Mouse (Mus musculus): ENCODE data around the gene Lcat. TPM values are rescaled to one million over a fixed set of nuclear protein-coding genes. Genes with fewer than 3 reads are reported as not detected.

Gene Lcat
- polyA plus RNA-seq, 1 experiment from 2014 or later: 2.8 TPM

- Histone ChIP-seq H3K27me3 (no peaks in the 10 kb centered on the region), H3K27ac (peak overlapping the region; percentile 89), H3K9ac (peak overlapping the region; percentile 99), H3K9me3 (no peaks in the 10 kb centered on the region), H3K4me3 (peak overlapping the region; percentile 95), H3K4me1 (peaks cover 12% of the 10 kb centered on the region), H3K36me3 (peaks cover 7% of the 10 kb centered on the region; the same call in 1 of the 2 replicates), H3K4me2 (replicated peaks) (peak overlapping the region; percentile 89)
- ATAC-seq (ENCODE audit: low FRiP score, low read depth): no peak
- WGBS: 33% methylated on average over 16 of the region's 16 CpGs
Observed at GRCm38 (mm10) chr8:105900941-105901616, 42.1 kb downstream of the Lcat start.

- peaks cover 10% of the 10 kb centered on the region; the same call in 1 of the 2 replicates for H3K36me3 ChIP-seq
- peak; percentile 95 for ATAC-seq (ENCODE audit: low FRiP score, low read depth)
- H3K9ac ChIP-seq: peak within 1 kb of the TSS; percentile 99
- H3K4me2 ChIP-seq (replicated peaks): peak within 1 kb of the TSS; percentile 89
- peak within 1 kb of the TSS; percentile 95 for H3K4me3 ChIP-seq
- under 1% methylated on average over 66 of the region's 68 CpGs for WGBS
- no peaks in the 10 kb centered on the region for H3K9me3 ChIP-seq
- no peaks in the 10 kb centered on the region for H3K27me3 ChIP-seq
- H3K4me1 ChIP-seq: peaks cover 12% of the 10 kb centered on the region
- H3K27ac ChIP-seq: peak within 1 kb of the TSS; percentile 89
Observed at GRCm38 (mm10) chr8:105900180-105900940, 42.8 kb downstream of the Lcat start, which contains the start of gene Pskh1. TSS of gene Pskh1 (plus strand) at chr8:105900441.

- H3K4me1 ChIP-seq: peaks cover 20% of the 10 kb centered on the region
- H3K4me3 ChIP-seq: no peak overlapping the region
- WGBS: 82% methylated on average over 9 of the region's 9 CpGs
- ATAC-seq (ENCODE audit: low FRiP score, low read depth): no peak
- no peak overlapping the region for H3K27ac ChIP-seq
- peaks cover 25% of the 10 kb centered on the region for H3K36me3 ChIP-seq
- no peaks in the 10 kb centered on the region for H3K9me3 ChIP-seq
- no peaks in the 10 kb centered on the region for H3K27me3 ChIP-seq
- H3K9ac ChIP-seq: no peak overlapping the region
- H3K4me2 ChIP-seq (replicated peaks): no peak overlapping the region
Observed at GRCm38 (mm10) chr8:105897801-105898480, 45.2 kb downstream of the Lcat start.

GRCm38 (mm10) chr8:105893339-105893738 is 49.8 kb downstream of the Lcat start, which contains the start of gene Nrn1l:
TSS of gene Nrn1l (plus strand) at chr8:105893567.
- H3K4me3 ChIP-seq: no peak within 1 kb of the TSS
- no peak within 1 kb of the TSS for H3K27ac ChIP-seq

GRCm38 (mm10) chr8:105892432-105892831 is 50.8 kb downstream of the Lcat start:
- H3K4me2 ChIP-seq (replicated peaks): no peak overlapping the region
- H3K9me3 ChIP-seq: no peaks in the 10 kb centered on the region
- H3K36me3 ChIP-seq: peaks cover 80% of the 10 kb centered on the region
- H3K4me3 ChIP-seq: no peak overlapping the region
- no peak overlapping the region for H3K27ac ChIP-seq
- ATAC-seq (ENCODE audit: low FRiP score, low read depth): no peak
- WGBS: 75% methylated on average over 6 of the region's 6 CpGs
- H3K4me1 ChIP-seq: peaks cover 8% of the 10 kb centered on the region
- H3K27me3 ChIP-seq: no peaks in the 10 kb centered on the region
- no peak overlapping the region for H3K9ac ChIP-seq

More at GRCm38 (mm10) chr8:105893339-105893738, 49.8 kb downstream of the Lcat start, which contains the start of gene Nrn1l:
- H3K9ac ChIP-seq: peak within 1 kb of the TSS; percentile 45; the same call in 1 of the 2 replicates
- H3K27me3 ChIP-seq: no peaks in the 10 kb centered on the region
- peak; percentile 82; the same call in 1 of the 2 replicates for ATAC-seq (ENCODE audit: low FRiP score, low read depth)
- H3K4me2 ChIP-seq (replicated peaks): 0 out of 2 replicates have a peak within 1 kb of the TSS, but pooled peaks have one; percentile 23
- WGBS: 6% methylated on average over 11 of the region's 11 CpGs
- peaks cover 71% of the 10 kb centered on the region for H3K36me3 ChIP-seq
- peaks cover 8% of the 10 kb centered on the region for H3K4me1 ChIP-seq
- no peaks in the 10 kb centered on the region for H3K9me3 ChIP-seq

GRCm38 (mm10) chr8:105890870-105891269 is 52.3 kb downstream of the Lcat start:
- no peak for ATAC-seq (ENCODE audit: low FRiP score, low read depth)
- Histone ChIP-seq H3K27ac (no peak overlapping the region), H3K9ac (no peak overlapping the region), H3K4me1 (peaks cover 8% of the 10 kb centered on the region), H3K4me2 (replicated peaks) (no peak overlapping the region), H3K9me3 (no peaks in the 10 kb centered on the region), H3K36me3 (peaks cover 92% of the 10 kb centered on the region), H3K4me3 (no peak overlapping the region), H3K27me3 (no peaks in the 10 kb centered on the region)
- 83% methylated on average over 6 of the region's 6 CpGs for WGBS

GRCm38 (mm10) chr8:105889756-105890465 is 53.3 kb downstream of the Lcat start:
- Histone ChIP-seq H3K27ac (no peak overlapping the region), H3K27me3 (no peaks in the 10 kb centered on the region), H3K9ac (no peak overlapping the region), H3K4me1 (peaks cover 8% of the 10 kb centered on the region), H3K4me2 (replicated peaks) (no peak overlapping the region), H3K36me3 (peaks cover 99% of the 10 kb centered on the region), H3K4me3 (no peak overlapping the region), H3K9me3 (no peaks in the 10 kb centered on the region)
- no peak for ATAC-seq (ENCODE audit: low FRiP score, low read depth)
- 94% methylated on average over 12 of the region's 12 CpGs for WGBS

Small RNA genes within 50 kb of the gene (microRNA-seq; reads per million reads assigned to microRNA genes)
- not detected for gene Mir7074

Other genes with a start within 250 kb of the Lcat start
- gene Acd, start 242.3 kb downstream of the Lcat start, polyA plus RNA-seq (2015; fragmentation: Nextera tagmentation; extraction: Ambion mirVana): 81.5 and 83.9 TPM in 2 replicates
- gene Pard6a, start 242.2 kb downstream of the Lcat start, polyA plus RNA-seq (2015; fragmentation: Nextera tagmentation; extraction: Ambion mirVana): 17.7 TPM in 2 replicates
- 0.36 TPM in 1 of 2 replicates, not detected in the other for gene 4933405L10Rik, start 235.7 kb downstream of the Lcat start, polyA plus RNA-seq (2015; fragmentation: Nextera tagmentation; extraction: Ambion mirVana)
- gene Enkd1, start 235.2 kb downstream of the Lcat start, polyA plus RNA-seq (2015; fragmentation: Nextera tagmentation; extraction: Ambion mirVana): 30.8 and 32.2 TPM in 2 replicates
- 27.4 and 28.4 TPM in 2 replicates for gene Gfod2, start 184.7 kb downstream of the Lcat start, polyA plus RNA-seq (2015; fragmentation: Nextera tagmentation; extraction: Ambion mirVana)
- 15.1 and 16.2 TPM in 2 replicates for gene Ranbp10, start 116.0 kb downstream of the Lcat start, polyA plus RNA-seq (2015; fragmentation: Nextera tagmentation; extraction: Ambion mirVana)
- gene Tsnaxip1, start 115.7 kb downstream of the Lcat start, polyA plus RNA-seq (2015; fragmentation: Nextera tagmentation; extraction: Ambion mirVana): 0.20 and 0.27 TPM in 2 replicates
- gene Cenpt, start 90.1 kb downstream of the Lcat start, polyA plus RNA-seq (2015; fragmentation: Nextera tagmentation; extraction: Ambion mirVana): 52.1 and 54.6 TPM in 2 replicates
- 79.0 and 83.0 TPM in 2 replicates for gene Thap11, start 88.2 kb downstream of the Lcat start, polyA plus RNA-seq (2015; fragmentation: Nextera tagmentation; extraction: Ambion mirVana)
- 253 and 274 TPM in 2 replicates for gene Nutf2, start 82.8 kb downstream of the Lcat start, polyA plus RNA-seq (2015; fragmentation: Nextera tagmentation; extraction: Ambion mirVana)
- 54.6 and 61.5 TPM in 2 replicates for gene Edc4, start 62.5 kb downstream of the Lcat start, polyA plus RNA-seq (2015; fragmentation: Nextera tagmentation; extraction: Ambion mirVana)
- gene Nrn1l, start 49.8 kb downstream of the Lcat start, polyA plus RNA-seq (2015; fragmentation: Nextera tagmentation; extraction: Ambion mirVana): 0.60 TPM in 1 of 2 replicates, not detected in the other
- 45.9 and 46.2 TPM in 2 replicates for gene Pskh1, start 42.9 kb downstream of the Lcat start, polyA plus RNA-seq (2015; fragmentation: Nextera tagmentation; extraction: Ambion mirVana)
- gene Ctrl, start 9.5 kb downstream of the Lcat start, polyA plus RNA-seq (2015; fragmentation: Nextera tagmentation; extraction: Ambion mirVana): 1.4 and 1.7 TPM in 2 replicates
- 29.2 and 32.0 TPM in 2 replicates for gene Psmb10, start 4.9 kb downstream of the Lcat start, polyA plus RNA-seq (2015; fragmentation: Nextera tagmentation; extraction: Ambion mirVana)
- gene Slc12a4, start 22.7 kb upstream of the Lcat start, polyA plus RNA-seq (2015; fragmentation: Nextera tagmentation; extraction: Ambion mirVana): 48.8 and 56.3 TPM in 2 replicates
- gene Dpep3, start 36.0 kb upstream of the Lcat start, polyA plus RNA-seq (2015; fragmentation: Nextera tagmentation; extraction: Ambion mirVana): not detected in 2 replicates
- 27.3 and 27.5 TPM in 2 replicates for gene Dus2, start 48.0 kb upstream of the Lcat start, polyA plus RNA-seq (2015; fragmentation: Nextera tagmentation; extraction: Ambion mirVana)
- gene Dpep2nb, start 62.6 kb upstream of the Lcat start, polyA plus RNA-seq (2015; fragmentation: Nextera tagmentation; extraction: Ambion mirVana): not detected in 2 replicates
- 19.7 and 20.1 TPM in 2 replicates for gene Ddx28, start 68.5 kb upstream of the Lcat start, polyA plus RNA-seq (2015; fragmentation: Nextera tagmentation; extraction: Ambion mirVana)
- 9.1 and 9.4 TPM in 2 replicates for gene Nfatc3, start 115.5 kb upstream of the Lcat start, polyA plus RNA-seq (2015; fragmentation: Nextera tagmentation; extraction: Ambion mirVana)
- gene Esrp2, start 193.6 kb upstream of the Lcat start, polyA plus RNA-seq (2015; fragmentation: Nextera tagmentation; extraction: Ambion mirVana): 11.5 and 13.8 TPM in 2 replicates
- 19.6 and 20.5 TPM in 2 replicates for gene Pla2g15, start 207.0 kb upstream of the Lcat start, polyA plus RNA-seq (2015; fragmentation: Nextera tagmentation; extraction: Ambion mirVana)
- 59.0 and 68.9 TPM in 2 replicates for gene Slc7a6, start 225.5 kb upstream of the Lcat start, polyA plus RNA-seq (2015; fragmentation: Nextera tagmentation; extraction: Ambion mirVana)

Data from limb, embryonic 13.5 days (tissue).